Comparison of ENCODE assay signal across 8 mouse cellular contexts in the genomic region with DNA sequence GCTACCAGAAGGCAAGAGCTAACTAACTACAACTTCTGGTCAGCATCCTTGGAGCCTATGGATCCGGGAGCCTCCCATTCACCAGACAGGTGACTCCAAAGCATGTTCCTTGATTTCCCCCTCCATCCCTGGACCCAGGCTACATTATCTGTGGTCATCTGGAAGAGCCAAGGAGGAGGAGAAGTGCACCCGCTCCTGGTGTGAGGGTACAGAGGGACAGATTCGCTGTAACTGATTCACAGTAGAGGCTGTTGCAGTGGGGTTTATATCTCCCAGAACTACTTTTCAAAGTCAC. TPM values are rescaled to one million over a fixed set of nuclear protein-coding genes. Genes with fewer than 3 reads are reported as not detected.
DNase-seq lines count a peak whose midpoint lies in the region; ATAC-seq lines count a peak whose summit lies in the region.

No protein-coding gene starts in this region.

- H3K4me3 ChIP-seq in kidney, embryonic 16.5 days (ENCODE audit: low read length) = peak overlapping the region; percentile 91
- H3K4me3 ChIP-seq in embryonic facial prominence, embryonic 11.5 days (ENCODE audit: low read depth, low read length) = peak overlapping the region; percentile 83
- peak overlapping the region; percentile 77 for H3K4me3 ChIP-seq in intestine, embryonic 14.5 days (ENCODE audit: low read depth, low read length)
- H3K4me3 ChIP-seq in midbrain, embryonic 15.5 days = peak overlapping the region; percentile 59

- H3K27me3 ChIP-seq in kidney, embryonic 16.5 days (ENCODE audit: insufficient read depth, low read length) = no peaks in the 10 kb centered on the region
- H3K27me3 ChIP-seq in embryonic facial prominence, embryonic 11.5 days (ENCODE audit: control insufficient read depth, insufficient read depth, low read length) = no peaks in the 10 kb centered on the region
- no peaks in the 10 kb centered on the region for H3K27me3 ChIP-seq in intestine, embryonic 14.5 days (replicated peaks; ENCODE audit: control insufficient read depth, insufficient read depth, low read length)
- no peaks in the 10 kb centered on the region for H3K27me3 ChIP-seq in midbrain, embryonic 15.5 days (replicated peaks)

- DNase-seq in kidney, postnatal 14 days = no peak
- no peak for DNase-seq in embryonic facial prominence, embryonic 11.5 days (ENCODE audit: low spot score)
- DNase-seq in intestine, embryonic 14.5 days (ENCODE audit: low spot score) = no peak
- no peak for DNase-seq in urinary bladder, adult 18-20 months (ENCODE audit: low spot score in 2 of 2)
- no peak for DNase-seq in layer of hippocampus, adult 9-10 months (ENCODE audit: low spot score)
- no peak for DNase-seq in c-Kit-positive CD71-positive TER-119-positive erythroid progenitor cells, embryonic 14.5 days (ENCODE audit: low spot score)

- no peaks in the 10 kb centered on the region for H3K9me3 ChIP-seq in kidney, embryonic 16.5 days (ENCODE audit: low read length)
- no peaks in the 10 kb centered on the region for H3K9me3 ChIP-seq in embryonic facial prominence, embryonic 11.5 days (replicated peaks; ENCODE audit: control insufficient read depth, low read length)
- H3K9me3 ChIP-seq in intestine, embryonic 14.5 days (ENCODE audit: control insufficient read depth, low read length) = no peaks in the 10 kb centered on the region
- H3K9me3 ChIP-seq in midbrain, embryonic 15.5 days = no peaks in the 10 kb centered on the region

- H3K4me1 ChIP-seq in kidney, embryonic 16.5 days (ENCODE audit: insufficient read depth, low read length) = peaks cover 11% of the 10 kb centered on the region
- H3K4me1 ChIP-seq in embryonic facial prominence, embryonic 11.5 days (ENCODE audit: control insufficient read depth, insufficient read depth, low read length) = no peaks in the 10 kb centered on the region
- peaks cover 3% of the 10 kb centered on the region for H3K4me1 ChIP-seq in intestine, embryonic 14.5 days (replicated peaks; ENCODE audit: control insufficient read depth, insufficient read depth, low read length)
- H3K4me1 ChIP-seq in midbrain, embryonic 15.5 days = peaks cover 26% of the 10 kb centered on the region

- peak overlapping the region; percentile 78 for H3K27ac ChIP-seq in kidney, embryonic 16.5 days (ENCODE audit: low read length)
- H3K27ac ChIP-seq in embryonic facial prominence, embryonic 11.5 days (replicated peaks; ENCODE audit: low read depth, low read length) = 0 out of 2 replicates have a peak overlapping the region, but pooled peaks have one; percentile 3
- H3K27ac ChIP-seq in intestine, embryonic 14.5 days (ENCODE audit: low read depth) = peak overlapping the region; percentile 24; the same call in 1 of the 2 replicates
- peak overlapping the region; percentile 88 for H3K27ac ChIP-seq in midbrain, embryonic 15.5 days

- peak; percentile 17 for ATAC-seq in kidney, embryonic 16.5 days (ENCODE audit: low FRiP score, low TSS enrichment)
- peak; percentile 26 for ATAC-seq in embryonic facial prominence, embryonic 11.5 days (replicated peaks; ENCODE audit: insufficient number of reproducible peaks, low FRiP score, low TSS enrichment, low read depth)
- ATAC-seq in intestine, embryonic 14.5 days (replicated peaks; ENCODE audit: low FRiP score, low TSS enrichment, low read depth) = peak; percentile 13; the same call in 1 of the 2 replicates
- peak; percentile 40 for ATAC-seq in midbrain, embryonic 15.5 days (replicated peaks)

- H3K4me2 ChIP-seq in kidney, embryonic 16.5 days (replicated peaks; ENCODE audit: low read depth, low read length) = peak overlapping the region; percentile 93
- peak overlapping the region; percentile 88 for H3K4me2 ChIP-seq in embryonic facial prominence, embryonic 11.5 days (ENCODE audit: low read depth, low read length)
- peak overlapping the region; percentile 72 for H3K4me2 ChIP-seq in intestine, embryonic 14.5 days (ENCODE audit: low read length)
- H3K4me2 ChIP-seq in midbrain, embryonic 15.5 days = peak overlapping the region; percentile 92

- 0% methylated on average over 3 of the region's 3 CpGs for WGBS in kidney, embryonic 16.5 days
- WGBS in embryonic facial prominence, embryonic 11.5 days = 2% methylated on average over 3 of the region's 3 CpGs
- WGBS in intestine, embryonic 14.5 days = 2% methylated on average over 3 of the region's 3 CpGs
- 0% methylated on average over 3 of the region's 3 CpGs for WGBS in midbrain, embryonic 15.5 days

- 0 out of 2 replicates have a peak, but pooled peaks cover 3% of the 10 kb centered on the region for H3K36me3 ChIP-seq in kidney, embryonic 16.5 days (ENCODE audit: insufficient read depth, low read length)
- no peaks in the 10 kb centered on the region for H3K36me3 ChIP-seq in embryonic facial prominence, embryonic 11.5 days (replicated peaks; ENCODE audit: control insufficient read depth, insufficient read depth, low read depth, low read length)
- peaks cover 10% of the 10 kb centered on the region; the same call in 1 of the 2 replicates for H3K36me3 ChIP-seq in intestine, embryonic 14.5 days (ENCODE audit: control insufficient read depth, insufficient read depth, low read length)
- 0 out of 2 replicates have a peak, but pooled peaks cover 2% of the 10 kb centered on the region for H3K36me3 ChIP-seq in midbrain, embryonic 15.5 days (replicated peaks)

- H3K9ac ChIP-seq in kidney, embryonic 16.5 days (replicated peaks; ENCODE audit: low read length) = peak overlapping the region; percentile 88
- H3K9ac ChIP-seq in embryonic facial prominence, embryonic 11.5 days (replicated peaks; ENCODE audit: low read length) = peak overlapping the region; percentile 95
- peak overlapping the region; percentile 93 for H3K9ac ChIP-seq in intestine, embryonic 14.5 days (ENCODE audit: low read length)
- H3K9ac ChIP-seq in midbrain, embryonic 15.5 days = peak overlapping the region; percentile 96

RNA-seq across cellular contexts. Expression of gene Gm29427, which starts 0.6 kb away (rescaled TPM):
- not detected in 2 replicates for polyA plus RNA-seq in kidney, embryonic 16.5 days (2015; fragmentation: Nextera tagmentation; extraction: Ambion mirVana)
- polyA plus RNA-seq in embryonic facial prominence, embryonic 11.5 days (2014; fragmentation: Nextera tagmentation; extraction: Ambion mirVana) = not detected in 2 replicates
- 0.23 TPM in 1 of 2 replicates, not detected in the other for polyA plus RNA-seq in intestine, embryonic 14.5 days (2014; fragmentation: Nextera tagmentation; extraction: Ambion mirVana)
- 0.14 TPM in 1 of 2 replicates, not detected in the other for polyA plus RNA-seq in midbrain, embryonic 15.5 days (2015; fragmentation: Nextera tagmentation; extraction: Ambion mirVana)

RNA-seq across cellular contexts. Expression of gene Yod1, which starts 1.0 kb away (rescaled TPM):
- polyA plus RNA-seq in kidney, embryonic 16.5 days (2015; fragmentation: Nextera tagmentation; extraction: Ambion mirVana) = 9.0 and 11.3 TPM in 2 replicates
- polyA plus RNA-seq in embryonic facial prominence, embryonic 11.5 days (2014; fragmentation: Nextera tagmentation; extraction: Ambion mirVana) = 5.9 and 7.5 TPM in 2 replicates
- polyA plus RNA-seq in intestine, embryonic 14.5 days (2014; fragmentation: Nextera tagmentation; extraction: Ambion mirVana) = 7.5 and 8.1 TPM in 2 replicates
- polyA plus RNA-seq in midbrain, embryonic 15.5 days (2015; fragmentation: Nextera tagmentation; extraction: Ambion mirVana) = 17.6 TPM in 2 replicates

RNA-seq across cellular contexts. Expression of gene Pfkfb2, which starts 12.9 kb away (rescaled TPM):
- polyA plus RNA-seq in kidney, embryonic 16.5 days (2015; fragmentation: Nextera tagmentation; extraction: Ambion mirVana) = 9.5 and 9.7 TPM in 2 replicates
- polyA plus RNA-seq in embryonic facial prominence, embryonic 11.5 days (2014; fragmentation: Nextera tagmentation; extraction: Ambion mirVana) = 5.1 and 5.7 TPM in 2 replicates
- polyA plus RNA-seq in intestine, embryonic 14.5 days (2014; fragmentation: Nextera tagmentation; extraction: Ambion mirVana) = 9.4 and 9.8 TPM in 2 replicates
- polyA plus RNA-seq in midbrain, embryonic 15.5 days (2015; fragmentation: Nextera tagmentation; extraction: Ambion mirVana) = 22.2 and 25.5 TPM in 2 replicates

RNA-seq across cellular contexts. Expression of gene AA986860, which starts 15.6 kb away (rescaled TPM):
- polyA plus RNA-seq in kidney, embryonic 16.5 days (2015; fragmentation: Nextera tagmentation; extraction: Ambion mirVana) = 16.1 TPM in 2 replicates
- polyA plus RNA-seq in embryonic facial prominence, embryonic 11.5 days (2014; fragmentation: Nextera tagmentation; extraction: Ambion mirVana) = 0.67 and 0.89 TPM in 2 replicates
- polyA plus RNA-seq in intestine, embryonic 14.5 days (2014; fragmentation: Nextera tagmentation; extraction: Ambion mirVana) = 55.7 and 61.4 TPM in 2 replicates
- polyA plus RNA-seq in midbrain, embryonic 15.5 days (2015; fragmentation: Nextera tagmentation; extraction: Ambion mirVana) = 0.26 and 0.56 TPM in 2 replicates

RNA-seq across cellular contexts. Expression of gene C4bp, which starts 54.7 kb away (rescaled TPM):
- polyA plus RNA-seq in kidney, embryonic 16.5 days (2015; fragmentation: Nextera tagmentation; extraction: Ambion mirVana) = 0.94 and 2.7 TPM in 2 replicates
- not detected in 2 replicates for polyA plus RNA-seq in embryonic facial prominence, embryonic 11.5 days (2014; fragmentation: Nextera tagmentation; extraction: Ambion mirVana)
- polyA plus RNA-seq in intestine, embryonic 14.5 days (2014; fragmentation: Nextera tagmentation; extraction: Ambion mirVana) = 2.2 and 3.5 TPM in 2 replicates
- polyA plus RNA-seq in midbrain, embryonic 15.5 days (2015; fragmentation: Nextera tagmentation; extraction: Ambion mirVana) = not detected in 2 replicates

Comparison
In these comparisons a context has a peak if more than half of its experiments do, and no peak if none do; other contexts are left out.
1. H3K27ac ChIP-seq: peak in every context shown above with its lines; median percentile 88 in midbrain, embryonic 15.5 days; 78 in kidney, embryonic 16.5 days; 24 in intestine, embryonic 14.5 days; 3 in embryonic facial prominence, embryonic 11.5 days.